Mouse (Mus musculus) 3134 (cell line): Measurements from ENCODE around the gene Ilkap.

Experiments
- DNase-seq: peaks from one replicate; pipeline ENCODE4 v3.0.0-alpha.2; 2011; ENCODE audit warnings: low spot score; ENCODE audit not compliant: insufficient read length; ENCODE audit errors: extremely low read depth

Ilkap gene

DNA sequence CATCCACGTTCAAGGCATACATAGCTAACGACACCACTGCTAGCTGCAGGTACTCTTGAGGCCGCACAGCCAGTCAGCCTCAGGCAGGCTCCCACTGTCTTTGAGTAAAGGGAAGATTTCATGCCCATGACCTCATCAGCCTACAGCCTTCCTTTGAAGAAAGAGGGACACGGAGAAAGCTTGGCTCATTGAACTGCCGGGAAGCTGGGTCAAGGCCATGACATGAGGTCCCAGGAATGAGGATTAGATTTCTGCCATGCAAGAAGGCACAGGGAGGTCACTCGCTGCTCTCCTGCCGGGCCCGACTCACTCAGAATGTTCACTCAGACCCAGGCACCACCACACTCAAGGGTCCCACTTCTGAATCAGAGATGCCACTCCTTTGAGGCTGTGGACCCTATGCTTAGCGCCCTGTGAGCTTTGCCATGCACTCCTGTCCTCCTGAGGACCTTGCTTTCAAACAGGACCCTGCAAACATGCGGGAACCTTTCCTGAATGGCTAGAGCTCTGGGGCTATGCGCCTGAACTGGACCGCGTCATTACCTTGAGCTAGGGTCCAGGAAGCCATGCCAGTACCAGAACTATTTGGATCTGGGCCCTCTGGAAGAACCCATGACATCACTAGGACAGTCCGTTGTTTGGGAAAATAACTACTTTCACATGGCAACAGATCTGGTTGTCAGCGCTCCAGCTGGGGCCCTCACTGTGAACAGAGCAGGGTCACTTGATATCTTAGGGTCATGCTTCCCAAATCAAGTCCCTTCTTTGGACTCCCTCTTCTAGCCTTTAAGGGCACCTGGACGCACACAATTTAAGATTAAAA, 33.6 kb downstream of the Ilkap start:
- DNase-seq: no peak

DNA sequence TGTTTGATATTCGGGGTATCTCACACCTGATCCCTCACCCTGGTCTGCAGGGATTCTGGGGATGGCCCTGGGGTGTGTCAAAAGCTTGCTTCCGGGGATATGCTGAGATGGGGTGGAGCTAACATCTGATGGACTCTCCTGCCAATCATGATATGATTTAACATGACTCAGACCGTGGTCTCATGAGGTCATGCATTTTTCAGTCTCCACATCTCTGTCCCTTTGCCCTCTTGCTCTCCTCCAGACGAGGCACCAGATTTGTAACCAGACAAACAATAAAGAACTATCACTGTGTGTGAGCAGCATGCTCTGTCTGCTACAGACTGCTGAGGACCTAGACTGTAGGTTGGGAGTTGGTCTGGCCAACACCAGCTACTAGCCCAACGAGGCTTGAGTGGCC, 36.5 kb downstream of the Ilkap start:
- DNase-seq: peak; percentile 55

DNA sequence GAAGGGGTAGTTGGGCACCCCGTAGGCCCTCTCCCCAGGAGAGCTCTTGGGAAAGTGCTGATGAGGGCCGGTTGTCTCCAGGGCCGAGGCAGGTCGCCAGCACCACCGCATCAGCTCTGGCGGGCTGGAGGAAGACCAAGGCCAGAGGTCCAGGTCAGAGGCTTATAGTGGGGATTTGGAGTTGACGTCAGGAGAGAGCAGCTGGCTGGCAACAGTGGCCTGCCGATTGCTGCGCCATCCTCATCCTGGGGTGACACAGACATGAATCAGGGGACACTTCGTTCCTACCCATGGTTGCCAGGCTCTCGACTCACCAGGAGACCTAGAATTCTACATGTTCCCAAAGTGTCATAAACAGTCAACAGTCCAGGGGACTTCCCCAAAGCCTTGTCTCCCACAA, 42.5 kb downstream of the Ilkap start:
- no peak for DNase-seq

DNA sequence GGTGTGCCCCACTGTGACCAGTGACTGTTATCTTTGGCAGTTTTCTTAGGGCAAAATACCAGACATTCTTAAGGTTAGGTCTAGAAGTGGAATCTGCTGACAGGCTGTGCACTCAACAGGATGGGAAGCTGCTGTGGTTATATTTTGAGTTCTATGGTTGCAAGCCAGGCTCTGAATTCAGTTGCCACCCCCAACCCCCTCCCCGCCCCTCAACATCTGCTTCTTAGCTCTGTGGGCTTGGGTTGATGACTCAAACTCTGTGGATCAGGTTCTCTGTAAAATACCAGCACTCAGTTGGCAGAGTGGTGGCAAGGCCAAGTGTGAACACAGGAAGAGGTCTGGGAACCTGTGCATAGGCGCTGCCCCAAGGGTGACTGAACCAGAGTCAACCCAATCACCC, 46.3 kb downstream of the Ilkap start:
- peak; percentile 93 for DNase-seq

DNA sequence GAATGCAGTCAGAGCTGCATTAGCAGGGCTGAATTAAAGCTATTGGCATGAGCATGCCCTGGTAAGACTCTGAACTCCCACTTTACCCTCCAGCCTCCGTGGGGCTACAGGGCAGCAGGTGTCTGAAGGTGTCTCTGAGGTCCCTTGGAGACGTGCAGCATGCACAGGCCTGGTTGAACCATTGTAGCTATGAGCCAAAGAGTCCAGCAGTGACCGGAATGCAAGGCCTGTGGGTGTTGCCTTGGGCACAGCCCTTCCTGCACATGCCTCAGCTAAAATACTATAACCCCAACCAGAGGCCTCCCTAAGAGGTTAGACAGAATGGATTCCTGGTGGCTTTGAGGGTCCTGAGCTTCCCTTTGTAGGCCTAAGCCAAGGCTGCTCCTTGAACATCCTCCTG, 47.4 kb downstream of the Ilkap start:
- DNase-seq: peak; percentile 65

DNA sequence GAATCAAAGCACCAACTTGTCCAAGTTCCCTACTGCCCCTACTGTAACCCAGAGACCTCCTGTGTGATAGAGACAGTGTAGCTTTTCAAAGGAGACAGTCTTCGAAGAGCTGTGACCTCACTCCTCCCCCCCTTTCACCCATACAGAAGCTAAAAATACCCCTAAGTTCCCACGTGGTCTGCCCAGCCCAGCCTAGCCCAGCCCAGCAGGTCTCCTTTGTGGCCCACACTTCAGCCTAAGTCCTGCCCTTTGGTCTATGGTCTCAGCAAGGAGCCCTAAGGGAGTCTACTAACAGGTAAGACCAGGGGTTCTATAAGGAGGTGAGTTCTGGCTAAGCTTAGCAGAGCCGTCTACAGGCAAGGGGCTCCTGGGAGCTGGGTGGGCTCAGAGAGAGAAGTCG, 47.8 kb downstream of the Ilkap start, which contains the start of gene Klhl30:
TSS of gene Klhl30 (plus strand) at position 176 of the 400 bp plus-strand sequence.
- DNase-seq: peak; percentile 61

DNA sequence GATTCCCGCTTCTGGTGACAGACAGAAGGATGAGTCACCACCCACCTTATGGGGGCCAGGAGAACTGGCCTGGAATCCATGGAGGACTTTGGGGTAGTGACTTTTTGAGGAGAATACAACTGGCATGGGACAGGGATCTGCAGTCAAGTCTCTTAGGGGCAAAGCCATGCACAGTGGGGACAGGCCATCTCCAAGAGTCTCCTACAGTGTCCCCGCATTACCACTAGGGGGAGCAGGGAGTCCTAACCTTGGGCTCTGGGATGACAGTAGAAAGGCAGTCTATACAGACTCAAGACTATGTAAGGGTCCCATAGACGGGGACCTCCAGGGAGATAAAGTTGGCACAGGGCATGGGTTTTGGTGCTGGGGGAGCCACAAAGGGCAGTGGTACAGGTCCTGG, 51.7 kb downstream of the Ilkap start:
- DNase-seq: peak; percentile 54

DNA sequence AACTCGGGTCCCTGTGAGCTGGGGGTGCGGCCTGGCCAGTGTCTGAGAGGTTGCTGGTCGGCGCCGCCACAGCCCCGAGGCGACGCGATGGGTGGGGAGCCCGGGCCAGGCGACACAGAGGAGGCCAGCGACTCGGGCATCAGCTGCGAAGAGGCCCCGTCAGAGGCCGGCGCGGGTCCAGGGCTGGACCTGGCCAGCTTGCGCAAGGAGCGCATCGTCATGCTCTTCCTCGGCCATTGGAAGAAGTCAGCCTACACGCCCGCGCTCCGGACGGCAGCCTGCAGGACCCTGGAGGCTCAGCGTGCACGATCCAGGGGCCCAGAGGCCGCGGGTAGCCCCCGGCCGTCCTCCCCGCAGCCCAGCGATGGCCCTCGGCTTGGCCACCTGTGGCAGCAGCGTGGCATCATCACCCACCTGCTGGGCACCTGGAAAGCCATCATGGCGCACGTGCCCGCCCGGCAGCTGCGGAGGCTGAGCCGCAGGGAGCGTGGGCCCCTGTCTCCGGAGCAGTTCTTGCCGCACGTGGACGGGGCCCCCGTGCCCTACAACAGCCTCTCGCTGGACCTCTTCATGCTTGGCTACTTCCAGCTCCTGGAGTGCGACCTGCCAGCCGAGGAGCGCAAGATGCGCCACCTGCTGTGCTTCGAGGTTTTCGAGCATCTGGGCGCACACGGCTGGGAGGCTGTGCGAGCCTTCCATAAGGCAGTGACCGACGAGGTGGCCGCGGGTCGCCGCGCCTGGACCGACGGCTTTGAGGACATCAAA, 53.5 kb downstream of the Ilkap start:
- DNase-seq: no peak

DNA sequence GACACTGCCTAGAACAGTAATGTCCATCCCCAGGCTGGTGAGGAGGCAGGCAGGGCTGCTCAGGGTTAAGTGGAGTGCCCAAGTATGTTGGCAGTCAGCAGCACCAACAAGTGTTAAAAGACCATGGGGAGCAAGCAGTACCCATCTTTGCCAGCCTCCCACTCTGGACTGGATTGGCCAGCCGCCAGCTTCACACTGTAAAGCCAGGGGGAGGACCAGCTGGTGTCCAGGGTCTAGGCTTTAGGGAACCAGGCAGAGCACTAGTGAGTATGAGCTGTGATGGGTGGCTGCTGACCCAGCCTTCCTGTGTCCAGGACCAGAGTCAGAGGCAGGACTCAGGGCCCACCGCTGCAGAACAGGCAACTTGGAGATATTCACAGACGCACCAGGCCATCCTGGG, 54.6 kb downstream of the Ilkap start:
- DNase-seq: no peak

DNA sequence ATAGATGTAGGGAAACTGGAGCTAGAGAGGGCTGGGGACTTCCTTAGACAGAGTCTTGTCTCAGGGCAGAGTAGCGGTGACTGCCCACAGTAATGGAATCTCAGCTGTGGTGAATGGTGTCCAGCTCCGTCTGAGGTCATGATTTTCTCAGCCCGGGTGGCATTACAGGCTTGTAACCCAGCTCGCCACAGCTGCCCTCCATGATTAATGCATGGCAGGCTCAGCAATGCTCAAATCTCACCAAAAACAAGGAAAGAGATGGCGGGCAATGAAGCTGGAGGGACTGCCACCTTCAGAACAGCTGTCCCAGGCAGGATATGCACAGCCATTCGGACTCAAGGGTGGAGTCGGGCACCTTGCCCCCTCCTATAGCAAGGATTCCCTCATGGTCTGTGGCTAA, 61.3 kb downstream of the Ilkap start:
- DNase-seq: no peak

DNA sequence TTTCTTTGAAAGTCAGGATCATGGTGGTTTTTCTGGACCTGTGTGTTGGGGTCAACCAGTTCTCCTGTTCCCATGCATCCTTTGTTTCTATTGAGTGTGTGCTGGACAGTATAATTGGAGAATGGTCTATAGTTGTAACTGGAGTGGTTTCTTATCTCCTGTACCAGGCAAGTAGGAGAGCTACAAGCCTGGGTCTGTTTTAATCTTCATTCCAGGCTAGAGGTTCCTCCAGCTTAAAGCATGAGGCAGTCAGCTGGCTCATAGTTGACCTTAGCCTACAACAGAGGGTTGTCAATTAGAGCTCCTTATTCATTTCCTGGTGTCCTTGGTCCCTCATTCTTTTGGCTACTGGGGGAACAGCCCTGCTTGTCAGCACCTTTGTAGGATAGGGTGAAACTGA, 65.0 kb downstream of the Ilkap start:
- no peak for DNase-seq

DNA sequence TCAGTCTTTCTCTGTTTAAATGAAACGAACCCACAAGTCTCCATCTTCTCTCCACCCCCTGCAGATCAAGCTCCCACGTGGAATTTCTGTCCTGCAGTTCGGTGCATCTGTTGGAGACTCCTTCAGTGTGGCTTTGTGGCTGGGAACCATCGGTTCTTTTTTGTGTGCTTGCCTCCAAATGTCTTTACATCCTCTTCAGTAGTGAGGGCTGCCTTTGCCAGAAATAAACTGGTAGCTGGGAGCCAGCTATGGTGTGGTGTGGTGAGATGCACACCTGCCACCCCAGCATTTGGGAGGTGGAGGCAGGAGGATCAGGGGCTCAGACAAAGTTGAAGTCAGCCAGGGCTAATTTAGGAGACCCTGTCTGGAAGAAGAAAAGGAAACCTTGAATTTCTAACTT, 66.5 kb downstream of the Ilkap start:
- no peak for DNase-seq

DNA sequence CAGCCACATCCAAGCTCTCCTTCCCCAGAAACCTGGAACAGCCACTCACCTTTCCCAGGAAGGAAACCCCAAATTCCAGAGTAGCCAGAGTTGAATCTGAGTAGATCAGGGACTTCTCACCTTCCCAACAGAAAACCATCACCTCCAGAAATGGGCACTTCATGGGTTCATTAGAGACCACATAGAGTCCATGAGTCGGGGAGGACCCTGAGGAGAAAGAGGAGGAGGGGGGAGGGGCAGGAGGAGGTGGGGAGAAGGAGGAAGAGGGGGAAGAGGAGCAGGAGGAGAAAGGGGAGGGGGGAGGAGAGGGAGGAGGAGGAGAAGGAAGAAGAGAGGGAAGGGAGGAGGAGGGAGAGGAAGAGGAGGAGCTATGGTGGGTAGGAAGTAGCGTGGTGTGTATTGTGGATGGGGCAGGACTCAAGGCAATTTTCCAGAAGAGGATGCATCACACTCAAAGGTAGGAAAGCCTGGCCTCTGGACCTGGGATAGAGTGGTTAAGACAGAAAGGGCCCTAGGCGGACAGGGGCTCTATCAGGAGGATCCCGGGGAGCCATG, 73.0 kb downstream of the Ilkap start:
- peak; percentile 61 for DNase-seq

DNA sequence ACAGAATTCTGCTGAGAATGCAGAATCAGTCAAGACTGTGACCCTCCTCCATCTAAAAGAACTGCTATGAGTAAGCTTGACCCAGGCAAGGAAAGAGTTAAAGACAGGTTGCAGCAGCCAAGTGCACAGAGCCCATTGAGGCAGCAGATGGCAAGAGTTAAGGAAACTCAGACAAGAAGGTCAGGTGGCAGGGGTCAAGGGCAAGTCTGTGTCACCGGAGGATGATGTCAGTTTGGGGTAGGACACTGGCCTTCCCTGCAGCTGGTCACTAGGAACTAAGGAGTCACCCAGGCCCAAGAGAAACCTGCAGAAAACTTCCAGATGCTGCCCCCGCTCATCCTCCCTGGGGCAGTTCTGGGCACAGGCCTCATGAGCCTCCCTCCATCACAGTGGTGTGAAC, 74.0 kb downstream of the Ilkap start:
- DNase-seq: peak; percentile 55
